Mouse (Mus musculus) liver, embryonic 15.5 days (tissue): ENCODE data around the gene Grpel1. TPM values are rescaled to one million over a fixed set of nuclear protein-coding genes. Genes with fewer than 3 reads are reported as not detected.

ENCODE experiments used
- ATAC-seq: fragments of 200-750 bp; cut with Nextera tagmentation; 2 replicates; pipeline ENCODE4 v1.8.0; 2017; ENCODE audit warnings: moderate number of reproducible peaks, mild to moderate bottlenecking, moderate library complexity; ENCODE audit not compliant: insufficient read depth
- H3K27ac ChIP-seq: fragments of 300-500 bp; sonication (generic); replicated peaks from 2 replicates; pipeline ENCODE4 v1.5.1; 2015; ENCODE audit warnings: mild to moderate bottlenecking, inconsistent platforms
- H3K27me3 ChIP-seq: fragments of 300-500 bp; sonication (generic); 2 replicates; pipeline ENCODE4 v1.6.1; 2015; ENCODE audit warnings: mild to moderate bottlenecking, inconsistent platforms
- H3K36me3 ChIP-seq: fragments of 300-500 bp; sonication (generic); replicated peaks from 2 replicates; pipeline ENCODE4 v1.6.1; 2015; ENCODE audit warnings: moderate library complexity, mild to moderate bottlenecking, inconsistent platforms
- H3K4me1 ChIP-seq: fragments of 300-500 bp; sonication (generic); replicated peaks from 2 replicates; pipeline ENCODE4 v1.6.1; 2015; ENCODE audit warnings: inconsistent platforms
- H3K4me2 ChIP-seq: fragments of 300-500 bp; sonication (generic); 2 replicates; pipeline ENCODE4 v1.6.1; 2015; ENCODE audit warnings: moderate library complexity, mild to moderate bottlenecking, inconsistent platforms
- H3K4me3 ChIP-seq: fragments of 300-500 bp; sonication (generic); replicated peaks from 2 replicates; pipeline ENCODE4 v1.5.1; 2015; ENCODE audit warnings: mild to moderate bottlenecking, inconsistent platforms
- H3K9ac ChIP-seq: fragments of 300-500 bp; sonication (generic); 2 replicates; pipeline ENCODE4 v1.6.1; 2015; ENCODE audit warnings: moderate library complexity, mild to moderate bottlenecking, inconsistent platforms
- H3K9me3 ChIP-seq: fragments of 300-500 bp; sonication (generic); replicated peaks from 2 replicates; pipeline ENCODE4 v1.6.1; 2016; ENCODE audit warnings: inconsistent platforms
- WGBS: fragments of 180-500 bp; shearing (Covaris S2); methylation state at CpG from one replicate; pipeline ENCODE4 v1.1.7; 2015; ENCODE audit warnings: mixed read lengths; ENCODE audit not compliant: insufficient replicate concordance; 5-methylcytosine and 5-hydroxymethylcytosine counted together
- polyA plus RNA-seq: library from polyadenylated mRNA; unstranded; fragments of >200 nt; fragmentation: Nextera tagmentation; extraction: Ambion mirVana; gene quantifications from 2 replicates; pipeline ENCODE4 v1.2.1, GENCODE M21; 2015

Gene Grpel1
- polyA plus RNA-seq, 1 experiment from 2014 or later, result 36.9 TPM

DNA sequence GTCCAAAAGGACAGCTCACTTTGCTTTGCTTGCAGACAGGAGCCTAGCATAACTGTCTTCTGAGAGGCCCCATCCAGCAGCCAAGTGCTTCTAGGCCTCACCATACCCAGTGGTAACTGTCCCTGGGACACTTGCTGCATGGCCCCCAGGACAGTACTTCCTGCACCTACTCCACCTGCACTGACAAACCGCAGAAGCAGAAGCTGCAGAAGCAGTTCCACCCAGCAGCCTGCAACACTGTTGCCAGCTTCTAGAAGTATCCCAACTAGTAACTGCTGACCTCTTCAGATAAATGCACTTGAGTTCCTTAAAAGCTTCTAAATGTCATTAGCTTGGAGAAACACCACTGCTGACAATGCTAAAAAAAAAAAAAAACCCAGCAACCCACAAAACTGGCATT, 50.3 kb downstream of the Grpel1 start:
- H3K9ac ChIP-seq, result no peak overlapping the region
- no peaks in the 10 kb centered on the region for H3K27me3 ChIP-seq
- H3K4me2 ChIP-seq, result no peak overlapping the region
- no peaks in the 10 kb centered on the region for H3K4me1 ChIP-seq
- ATAC-seq, result no peak
- peaks cover 57% of the 10 kb centered on the region for H3K36me3 ChIP-seq
- no peak overlapping the region for H3K27ac ChIP-seq
- WGBS, result 65% methylated on average over 1 of the region's 1 CpGs
- no peak overlapping the region for H3K4me3 ChIP-seq
- H3K9me3 ChIP-seq, result no peaks in the 10 kb centered on the region

DNA sequence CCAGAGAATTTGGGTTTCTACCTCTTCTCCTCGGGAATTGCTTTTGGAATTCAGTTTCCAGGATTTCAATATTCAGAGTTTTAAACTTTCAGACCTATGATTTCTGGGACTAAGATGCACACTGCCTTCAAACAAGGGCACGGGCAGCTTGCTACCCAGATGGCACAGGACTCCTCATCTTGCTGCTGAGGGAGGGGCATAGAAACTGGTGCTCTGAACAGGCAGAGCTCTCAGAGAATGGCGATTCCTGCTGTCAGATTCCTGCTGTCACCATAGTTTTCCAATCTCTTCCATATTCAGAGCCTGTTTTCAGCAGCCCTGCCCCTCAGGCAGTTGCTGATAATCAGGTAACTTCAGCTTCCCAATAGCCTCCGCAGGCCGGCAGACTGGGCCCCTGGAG, 50.8 kb downstream of the Grpel1 start:
- Histone ChIP-seq H3K4me3 (no peak overlapping the region), H3K4me1 (no peaks in the 10 kb centered on the region), H3K4me2 (no peak overlapping the region), H3K27ac (no peak overlapping the region), H3K36me3 (peaks cover 55% of the 10 kb centered on the region), H3K9me3 (no peaks in the 10 kb centered on the region), H3K27me3 (no peaks in the 10 kb centered on the region), H3K9ac (no peak overlapping the region)
- 65% methylated on average over 5 of the region's 5 CpGs for WGBS
- ATAC-seq, result no peak

DNA sequence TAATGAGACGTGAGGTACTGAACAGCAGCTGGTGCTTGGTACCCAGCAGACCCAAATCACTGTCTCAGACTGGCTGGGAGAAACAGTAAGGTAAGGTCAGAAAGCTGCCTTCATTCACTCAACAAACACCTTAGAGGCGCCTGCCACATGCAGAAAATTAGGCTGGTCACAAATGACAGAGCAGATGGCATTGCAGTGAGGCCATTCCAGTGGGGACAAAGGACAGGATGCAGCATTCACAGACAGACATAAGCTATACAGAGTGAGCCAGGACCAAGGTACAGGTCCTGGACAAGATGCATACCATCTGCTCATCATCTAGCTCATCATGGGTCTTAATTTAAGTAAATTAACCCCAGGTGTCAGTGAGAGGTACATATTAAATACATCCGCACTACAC, 52.8 kb downstream of the Grpel1 start:
- H3K4me3 ChIP-seq, result no peak overlapping the region
- WGBS, result 72% methylated on average over 3 of the region's 3 CpGs
- no peak overlapping the region for H3K9ac ChIP-seq
- H3K4me1 ChIP-seq, result no peaks in the 10 kb centered on the region
- no peak overlapping the region for H3K4me2 ChIP-seq
- H3K27ac ChIP-seq, result no peak overlapping the region
- no peak for ATAC-seq
- no peaks in the 10 kb centered on the region for H3K9me3 ChIP-seq
- no peaks in the 10 kb centered on the region for H3K27me3 ChIP-seq
- peaks cover 53% of the 10 kb centered on the region for H3K36me3 ChIP-seq

DNA sequence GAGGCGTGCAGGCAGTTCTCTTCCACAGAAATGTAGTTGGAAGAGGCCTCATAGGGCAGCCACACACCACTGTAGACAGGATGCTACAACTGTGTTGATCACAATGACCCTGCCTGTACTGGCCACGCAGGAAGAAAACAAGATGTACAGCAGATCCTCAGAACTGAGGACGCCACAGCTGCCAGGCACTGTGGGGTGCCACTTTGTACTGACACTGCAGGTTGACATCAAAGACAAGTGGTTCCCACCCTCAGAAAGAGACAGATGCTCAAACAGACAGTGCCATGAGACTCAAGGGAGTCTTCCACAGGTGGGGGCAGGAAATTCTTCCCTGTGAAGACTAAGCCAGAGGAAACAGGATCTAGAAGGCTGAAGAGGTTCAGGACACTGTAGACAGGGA, 55.0 kb downstream of the Grpel1 start:
- H3K4me3 ChIP-seq, result no peak overlapping the region
- H3K27ac ChIP-seq, result no peak overlapping the region
- ATAC-seq, result no peak
- H3K9ac ChIP-seq, result no peak overlapping the region
- H3K4me2 ChIP-seq, result no peak overlapping the region
- WGBS, result 72% methylated on average over 3 of the region's 3 CpGs
- peaks cover 8% of the 10 kb centered on the region; the same call in 1 of the 2 replicates for H3K4me1 ChIP-seq
- H3K36me3 ChIP-seq, result peaks cover 41% of the 10 kb centered on the region
- H3K9me3 ChIP-seq, result no peaks in the 10 kb centered on the region
- H3K27me3 ChIP-seq, result no peaks in the 10 kb centered on the region

DNA sequence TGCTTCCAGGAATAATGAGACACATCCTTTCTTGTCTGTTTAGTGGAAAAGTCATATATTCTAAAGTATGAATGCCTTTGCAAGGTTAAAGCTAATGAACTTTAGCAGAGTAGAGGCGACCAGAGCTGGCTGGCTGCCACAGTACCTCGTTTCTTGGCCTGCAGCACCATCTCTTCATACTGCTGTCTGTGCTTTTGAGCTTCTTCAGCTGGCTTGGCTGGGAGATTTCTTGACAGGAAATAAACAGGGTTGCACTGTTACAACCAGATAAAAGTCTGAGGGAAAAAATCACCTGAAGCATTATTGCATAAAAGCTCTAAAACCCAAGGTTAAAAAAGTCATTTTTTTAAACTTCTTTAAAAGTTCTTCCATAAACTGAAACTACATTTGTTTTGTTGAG, 58.0 kb downstream of the Grpel1 start:
- H3K4me3 ChIP-seq, result no peak overlapping the region
- H3K36me3 ChIP-seq, result peaks cover 34% of the 10 kb centered on the region
- WGBS, result 34% methylated on average over 2 of the region's 2 CpGs
- H3K27ac ChIP-seq, result no peak overlapping the region
- no peaks in the 10 kb centered on the region for H3K9me3 ChIP-seq
- no peak overlapping the region for H3K9ac ChIP-seq
- H3K27me3 ChIP-seq, result no peaks in the 10 kb centered on the region
- no peak overlapping the region for H3K4me2 ChIP-seq
- H3K4me1 ChIP-seq, result peaks cover 18% of the 10 kb centered on the region; the same call in 1 of the 2 replicates
- no peak for ATAC-seq

DNA sequence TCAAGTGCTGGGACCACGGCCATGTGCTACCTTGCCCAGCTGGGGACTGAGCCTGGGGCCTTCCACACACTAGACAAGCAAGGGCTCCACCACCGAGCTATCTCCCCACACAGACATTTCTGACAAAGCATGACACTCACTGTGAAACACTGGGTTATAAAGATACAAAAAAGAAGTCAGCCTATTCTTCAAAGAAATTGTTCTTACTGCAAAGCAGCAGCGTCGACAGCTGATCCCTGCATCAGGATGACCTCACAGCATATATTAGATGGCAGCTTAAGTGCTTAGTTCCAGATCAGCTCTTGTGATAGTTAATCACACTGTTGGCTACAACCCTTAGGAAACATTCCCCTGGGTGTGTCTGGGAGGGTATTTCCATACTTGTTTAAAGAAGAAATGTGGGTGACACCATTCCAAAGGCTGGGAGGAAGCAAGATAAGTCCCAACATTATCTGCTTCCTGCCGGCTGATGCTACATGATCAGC, 58.5 kb downstream of the Grpel1 start:
- H3K4me1 ChIP-seq, result peaks cover 20% of the 10 kb centered on the region; the same call in 1 of the 2 replicates
- H3K9ac ChIP-seq, result no peak overlapping the region
- H3K27me3 ChIP-seq, result no peaks in the 10 kb centered on the region
- H3K4me2 ChIP-seq, result no peak overlapping the region
- no peak overlapping the region for H3K27ac ChIP-seq
- no peak overlapping the region for H3K4me3 ChIP-seq
- peaks cover 30% of the 10 kb centered on the region for H3K36me3 ChIP-seq
- no peak; the same call in 1 of the 2 replicates for ATAC-seq
- 36% methylated on average over 5 of the region's 5 CpGs for WGBS
- no peaks in the 10 kb centered on the region for H3K9me3 ChIP-seq

Other genes starting within 250 kb of the Grpel1 start
- gene Sorcs2, start 66.9 kb upstream of the Grpel1 start, polyA plus RNA-seq, result 0.55 and 1.1 TPM in 2 replicates
- 0.74 and 1.1 TPM in 2 replicates for gene Tada2b, start 19.3 kb downstream of the Grpel1 start, polyA plus RNA-seq
- 0.07 and 0.09 TPM in 2 replicates for gene Ccdc96, start 19.6 kb downstream of the Grpel1 start, polyA plus RNA-seq
- gene Tbc1d14, start 128.3 kb downstream of the Grpel1 start, polyA plus RNA-seq, result 9.0 and 9.5 TPM in 2 replicates
- gene D5Ertd579e, start 231.0 kb downstream of the Grpel1 start, polyA plus RNA-seq, result 22.1 and 22.2 TPM in 2 replicates